Mouse (Mus musculus) megakaryocyte progenitor cell, adult 5-6 weeks (primary cell): ENCODE measurements at regions not wholly inside any gene's neighbourhood (a gene's known extent, or its start where the extent isn't known, plus 50 kb on each side); places are given as distances from the start of the nearest gene placed in this dataset.

Experiments
- ATAC-seq: replicated peaks from 2 replicates; pipeline ENCODE4 v1.8.0; 2016; ENCODE audit warnings: mild to moderate bottlenecking, moderate TSS enrichment, inconsistent platforms; ENCODE audit not compliant: poor library complexity

DNA sequence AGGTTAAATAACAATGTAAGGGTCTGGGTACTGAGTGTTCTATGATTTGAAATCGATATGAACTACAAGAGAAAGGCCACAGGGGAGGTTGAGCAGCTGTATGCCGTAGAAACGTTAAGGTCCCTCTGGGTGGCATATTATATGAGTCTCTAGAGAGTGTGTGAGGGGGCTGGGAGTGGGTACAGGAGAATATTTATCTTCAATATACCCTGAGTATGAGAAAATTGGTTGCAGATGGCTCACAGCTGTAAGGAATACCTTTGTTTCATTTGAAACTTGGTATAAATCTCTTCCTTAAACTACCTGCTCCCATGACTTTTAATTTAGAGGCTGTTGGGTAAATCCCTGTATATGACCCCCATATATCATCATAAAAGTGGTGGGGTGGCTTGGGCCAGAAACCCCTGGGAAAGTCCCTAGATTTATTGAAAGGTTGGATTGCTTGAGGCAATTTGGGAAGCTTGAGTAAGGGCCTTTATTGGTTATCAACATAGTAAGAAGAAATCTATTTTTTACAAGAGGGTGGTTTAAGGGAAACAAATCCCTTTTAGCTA is 128.7 kb upstream of the Prkg2 start:
- ATAC-seq, result no peak

DNA sequence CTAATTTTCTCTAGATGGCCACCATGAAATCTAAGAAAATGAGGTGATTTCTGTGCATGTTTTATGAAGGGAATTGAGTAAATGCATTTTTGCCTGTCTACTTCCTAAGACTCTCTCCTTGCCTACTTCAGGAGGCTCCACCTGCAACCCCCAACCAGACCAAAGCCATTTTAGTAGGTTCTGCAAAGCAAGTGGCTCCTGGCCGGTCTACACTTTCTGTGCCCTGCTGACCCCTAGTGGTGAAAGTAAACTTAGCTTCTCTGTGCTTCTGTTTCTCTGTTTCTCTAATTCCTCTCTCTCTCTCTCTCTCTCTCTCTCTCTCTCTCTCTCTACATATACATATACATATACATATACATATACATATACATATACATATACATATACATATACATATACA is 120.8 kb upstream of the Prkg2 start:
- peak; percentile 70 for ATAC-seq

DNA sequence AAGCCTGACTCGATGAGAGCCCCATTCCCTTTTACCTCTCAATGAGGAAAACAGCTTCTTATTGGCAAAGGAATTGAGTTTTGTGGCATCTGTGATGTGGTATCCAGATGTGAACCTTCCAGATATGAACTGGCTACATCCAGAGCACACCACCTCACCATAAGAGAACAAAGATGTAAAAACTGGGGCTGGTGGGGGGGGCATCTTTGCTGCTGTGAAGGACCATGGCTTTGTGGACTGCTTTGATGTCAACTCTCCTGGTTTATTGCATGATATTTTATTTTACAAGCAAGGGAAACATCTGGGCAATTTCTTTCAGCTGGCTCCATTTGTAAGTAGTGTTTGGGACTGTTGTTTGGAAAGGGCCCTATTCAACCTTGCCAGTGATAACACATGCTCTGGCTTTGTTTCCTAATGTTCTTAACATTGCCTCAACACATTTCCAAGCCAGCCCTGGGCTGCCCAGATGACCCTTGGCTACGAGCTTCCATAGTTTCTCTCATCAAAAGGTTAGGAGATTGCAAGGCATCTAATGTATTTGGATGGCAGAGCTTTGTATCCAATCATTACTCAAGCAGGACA is 116.2 kb upstream of the Prkg2 start:
- ATAC-seq, result no peak

DNA sequence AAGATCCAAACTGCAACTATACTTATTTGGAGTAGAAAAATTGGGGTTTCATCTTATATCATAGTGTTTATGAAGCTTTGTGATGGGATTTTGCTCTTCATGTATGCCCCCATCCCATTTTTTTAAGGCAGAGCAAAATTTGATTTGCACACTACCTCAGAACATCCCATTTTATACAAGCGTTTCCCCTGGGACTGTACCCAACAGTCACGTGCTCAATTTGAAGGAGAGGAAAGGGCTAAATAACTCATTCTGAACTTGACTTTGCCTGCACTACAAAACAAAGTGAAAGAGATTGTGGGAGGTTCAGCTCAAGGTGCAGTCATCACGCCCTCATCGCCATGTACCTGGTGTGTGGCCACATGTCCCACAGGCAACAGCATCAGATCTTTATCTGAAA is 115.1 kb upstream of the Prkg2 start:
- ATAC-seq, result no peak

DNA sequence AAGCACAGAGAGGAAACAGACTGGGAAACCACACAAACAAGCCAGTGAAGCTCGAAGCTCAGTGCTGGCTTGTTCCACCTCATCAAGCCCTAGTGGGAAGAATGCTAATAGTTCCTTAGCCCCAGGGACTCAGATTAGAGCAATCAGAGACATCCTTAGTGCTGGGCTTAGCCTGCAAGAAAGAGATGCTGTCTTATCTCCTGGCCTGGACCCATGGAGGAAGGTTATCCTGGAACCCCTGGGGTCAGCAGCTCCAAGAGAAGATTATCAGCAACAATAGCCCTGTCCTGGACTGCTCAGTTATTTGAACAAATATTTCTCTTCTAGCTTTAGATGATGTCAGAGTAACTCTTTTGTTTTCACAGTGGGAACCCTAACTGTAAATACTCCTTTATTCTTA is 112.8 kb upstream of the Prkg2 start:
- ATAC-seq, result no peak

DNA sequence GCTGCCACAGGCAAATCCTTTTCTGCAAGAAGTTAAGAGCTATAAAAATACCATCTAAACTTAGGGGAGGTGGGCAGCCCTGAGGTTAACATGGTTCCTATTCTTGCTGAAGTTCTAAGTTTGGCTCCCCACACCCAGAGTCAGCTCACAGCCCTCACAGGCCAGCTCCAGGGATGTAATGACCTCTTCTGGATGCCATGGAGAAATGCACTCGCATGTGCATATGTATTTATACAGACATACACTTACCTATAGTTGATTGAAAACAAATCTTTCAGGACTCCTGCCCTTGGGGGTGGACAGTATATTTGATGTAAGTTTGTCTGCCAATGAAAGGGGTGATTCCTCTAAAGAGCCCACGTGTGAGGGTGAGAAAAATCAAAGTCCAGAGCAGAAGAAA is 95.5 kb upstream of the Prkg2 start:
- no peak for ATAC-seq

DNA sequence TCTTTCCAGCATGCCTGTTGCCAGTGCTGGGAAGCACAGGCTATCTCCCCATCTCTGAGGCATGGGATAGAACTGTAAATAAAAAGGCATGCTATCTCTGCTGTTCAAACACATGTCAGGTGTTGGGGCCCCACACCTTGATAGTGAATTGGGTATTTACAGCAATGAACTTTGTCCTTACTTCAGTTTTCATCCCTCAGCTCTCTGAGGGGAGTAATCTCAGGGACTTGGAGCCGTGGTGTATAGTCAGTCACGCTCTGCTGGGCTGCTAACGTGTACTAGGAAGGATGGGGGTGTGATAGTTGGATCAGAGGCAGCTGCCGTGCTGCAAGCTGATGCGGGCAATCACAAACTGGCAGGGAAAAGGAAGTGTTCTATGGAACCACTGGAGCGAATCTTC is 91.5 kb upstream of the Prkg2 start:
- ATAC-seq, result no peak

DNA sequence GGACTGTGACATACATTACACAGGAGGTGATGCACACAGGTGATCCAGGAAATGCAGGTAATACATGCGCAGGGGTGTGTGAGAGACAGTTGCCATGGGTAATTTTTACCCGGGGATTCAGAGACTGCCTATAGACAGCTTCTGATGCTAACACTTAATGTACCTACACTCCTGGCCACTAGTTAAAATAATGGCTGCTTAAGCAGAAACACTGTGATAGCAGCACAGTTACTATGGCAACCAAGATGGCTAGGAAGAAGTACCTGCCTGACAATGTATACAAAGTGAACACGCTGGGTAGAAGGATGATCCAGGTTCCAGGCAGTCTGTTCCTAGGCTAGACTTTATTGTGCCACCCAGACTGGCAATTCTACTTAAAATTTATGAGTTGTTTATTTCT is 88.3 kb upstream of the Prkg2 start:
- ATAC-seq, result no peak

DNA sequence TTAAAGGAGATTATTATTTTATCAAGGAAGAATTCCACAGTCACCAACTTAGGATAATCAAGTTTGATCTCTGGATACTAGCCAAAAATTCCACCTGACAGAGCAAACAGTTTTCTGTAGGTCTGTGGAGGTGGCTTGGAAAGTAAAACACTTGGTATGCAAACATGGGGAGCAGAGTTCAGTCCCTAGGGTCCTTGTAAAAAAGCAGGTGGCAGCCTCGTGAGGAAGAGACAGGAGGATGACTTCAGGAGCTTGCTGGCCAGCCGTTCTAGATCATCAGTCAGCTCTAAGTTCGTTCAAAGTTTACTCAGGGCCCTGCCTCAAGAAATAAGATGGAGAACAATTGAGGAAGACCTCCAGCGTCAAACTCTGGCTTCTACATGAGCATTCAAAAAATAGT is 74.6 kb upstream of the Prkg2 start:
- ATAC-seq, result no peak

DNA sequence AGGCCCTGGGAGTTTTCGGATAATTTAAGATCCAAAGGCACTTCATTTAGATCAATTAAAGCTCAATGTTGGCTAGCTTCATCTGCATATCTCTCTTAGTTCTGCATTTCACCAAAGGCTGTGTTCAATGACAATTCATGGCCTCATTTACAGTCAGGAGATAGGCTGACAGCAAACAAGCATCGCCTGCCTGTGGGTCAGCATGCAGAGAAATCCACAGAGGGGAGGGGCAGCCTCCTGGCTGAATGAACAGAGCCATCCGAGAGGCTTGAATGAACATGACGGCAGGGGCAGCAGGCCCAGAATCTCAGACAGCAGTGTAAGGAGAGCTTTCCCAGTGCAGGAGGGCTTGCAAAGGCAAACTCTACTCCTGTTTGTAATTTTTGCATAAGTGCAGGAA is 74.1 kb upstream of the Prkg2 start:
- ATAC-seq, result no peak

DNA sequence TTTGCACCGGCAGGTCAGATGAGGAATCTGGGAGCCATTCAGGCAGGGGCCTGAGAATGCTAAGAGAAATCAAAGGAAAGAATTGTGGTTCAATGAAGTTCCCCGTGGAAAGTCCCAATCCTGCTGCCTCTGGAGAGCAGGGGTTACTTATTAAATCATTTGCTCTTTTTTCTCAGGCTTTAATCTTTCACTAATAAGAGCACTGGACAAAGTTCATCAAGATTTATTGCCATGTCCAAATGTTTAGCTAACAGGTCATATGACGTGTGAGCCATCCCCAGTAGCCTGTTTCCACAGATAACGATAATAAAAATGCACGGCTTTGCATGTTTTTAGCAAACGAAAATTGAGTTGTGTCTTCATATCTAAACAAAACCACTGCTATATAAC is 62.6 kb upstream of the Prkg2 start:
- ATAC-seq, result no peak

DNA sequence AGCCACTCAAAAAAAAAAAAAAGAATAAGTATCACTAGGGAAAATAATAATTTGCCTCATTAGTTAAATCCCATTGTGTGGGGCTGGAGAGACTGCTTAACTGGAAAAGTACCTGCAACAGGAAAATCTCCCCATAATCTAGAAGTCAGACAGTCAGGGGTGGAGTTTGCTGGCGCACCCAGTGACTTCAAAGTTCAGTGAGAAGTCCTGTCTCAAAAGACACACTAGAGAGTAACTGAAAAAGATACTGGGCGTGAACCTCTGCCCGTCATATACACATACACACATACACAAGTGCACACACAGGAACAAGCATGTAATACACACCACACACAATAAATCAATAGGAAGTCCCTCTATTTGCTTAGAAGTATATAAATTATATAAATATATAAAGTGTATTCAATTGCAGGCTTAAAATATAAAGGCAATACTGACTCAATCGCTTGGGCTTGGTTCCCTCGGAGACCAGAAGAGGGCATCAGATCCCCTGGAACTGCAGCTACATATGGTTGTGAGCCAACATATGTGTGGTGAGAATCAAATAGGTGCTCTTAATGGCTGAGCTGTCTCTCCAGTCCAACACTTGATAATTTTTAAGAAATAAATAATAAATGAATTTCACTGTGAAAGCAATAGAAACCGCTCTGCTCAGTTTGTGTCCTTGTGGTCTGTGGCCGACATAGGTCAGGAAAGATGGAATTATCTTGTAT is 62.0 kb upstream of the Prkg2 start:
- ATAC-seq, result no peak
